Mouse (Mus musculus) embryonic fibroblast, embryonic 13.5 days (primary cell): ENCODE measurements at regions not wholly inside any gene's neighbourhood (a gene's known extent, or its start where the extent isn't known, plus 50 kb on each side); places are given as distances from the start of the nearest gene placed in this dataset.

ENCODE experiments used
- CTCF ChIP-seq: IDR thresholded peaks from 2 replicates; pipeline ENCODE4 v1.5.1; 2011; ENCODE audit warnings: mild to moderate bottlenecking, control low read depth, low read length, moderate library complexity, borderline replicate concordance; ENCODE audit not compliant: insufficient read depth
- POLR2A ChIP-seq: IDR thresholded peaks from 2 replicates; pipeline ENCODE4 v1.6.1; 2011; ENCODE audit warnings: low read depth, mild to moderate bottlenecking, control low read depth, low read length, moderate library complexity

- no peak for TF ChIP-seq CTCF
- no peak for TF ChIP-seq POLR2A
These were observed 172.0 kb upstream of the Plxnc1 start for GRCm38 (mm10) chr10:95116579-95117011.
